Mouse (Mus musculus): ENCODE measurements at regions not wholly inside any gene's neighbourhood (a gene's known extent, or its start where the extent isn't known, plus 50 kb on each side); places are given as distances from the start of the nearest gene placed in this dataset.

DNA sequence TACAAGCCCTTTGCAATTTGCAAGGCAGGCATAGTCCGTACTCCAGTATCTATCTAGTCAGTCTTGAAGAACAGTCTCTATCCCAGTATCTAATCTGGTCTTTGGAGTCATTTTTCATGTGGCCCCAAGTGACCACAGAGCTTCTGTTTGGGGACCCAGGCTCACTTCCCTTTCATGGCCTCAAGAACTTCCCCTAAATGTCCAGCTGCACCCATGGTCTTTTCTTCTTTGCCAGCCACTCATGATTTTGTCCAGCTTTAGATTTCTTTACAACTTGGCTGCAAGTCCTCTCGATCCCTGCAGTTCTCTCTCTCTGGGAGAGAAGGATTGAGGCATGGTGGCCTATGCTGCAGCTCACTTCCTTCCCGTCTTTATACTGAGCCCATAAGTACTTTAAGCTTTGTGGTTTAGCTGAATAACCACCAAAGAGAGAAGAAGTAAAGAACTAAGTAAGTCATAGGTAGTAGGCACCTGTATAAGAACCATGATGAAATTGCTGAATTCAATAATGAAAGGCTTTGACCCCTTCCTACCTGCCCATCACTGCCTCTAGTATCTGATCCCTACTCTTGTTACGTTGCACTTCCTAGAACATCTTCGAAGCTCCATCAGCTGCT, 62.1 kb upstream of the Cited2 start:
- no peaks in the 10 kb centered on the region for H3K79me2 ChIP-seq (replicated peaks; ENCODE audit: control insufficient read depth, insufficient read depth, low read length)
- no peak overlapping the region for H3K9ac ChIP-seq (ENCODE audit: low read depth, low read length)
- no peak overlapping the region for H3K4me3 ChIP-seq
- H3K27me3 ChIP-seq (ENCODE audit: control insufficient read depth, insufficient read depth, low read length) = no peaks in the 10 kb centered on the region
- peak in 1 of 2 experiments; percentile 16 for DNase-seq
- 82% methylated on average over 5 of the region's 5 CpGs for WGBS
- no peak for TF ChIP-seq CTCF (IDR thresholded peaks at IDR 0.05)
- no peak for TF ChIP-seq EP300 (IDR thresholded peaks at IDR 0.05; ENCODE audit: insufficient read depth, low read depth, low read length)
- no peak for TF ChIP-seq POLR2A (IDR thresholded peaks at IDR 0.05; ENCODE audit: insufficient read depth, low read depth, low read length)
- peaks cover 3% of the 10 kb centered on the region; the same call in 1 of the 2 replicates for H3K4me1 ChIP-seq (ENCODE audit: control insufficient read depth, insufficient read depth, low read length)
- H3K36me3 ChIP-seq (ENCODE audit: control insufficient read depth, insufficient read depth, low read length) = no peaks in the 10 kb centered on the region
- H3K27ac ChIP-seq = no peak overlapping the region
- intact Hi-C loops (cut with DNase I) = no loop called here

GRCm38 (mm10) chr10:17666089-17666488, 56.9 kb upstream of the Cited2 start:
- 82% methylated on average over 3 of the region's 3 CpGs for WGBS
- no peak for TF ChIP-seq POLR2A (IDR thresholded peaks at IDR 0.05; ENCODE audit: insufficient read depth, low read depth, low read length)
- no peak for TF ChIP-seq EP300 (IDR thresholded peaks at IDR 0.05; ENCODE audit: insufficient read depth, low read depth, low read length)
- no peak for TF ChIP-seq CTCF (IDR thresholded peaks at IDR 0.05)
- intact Hi-C loops (cut with DNase I) = no loop called here
- Histone ChIP-seq H3K4me3 (no peak overlapping the region), H3K9ac (ENCODE audit: low read depth, low read length) (no peak overlapping the region), H3K36me3 (ENCODE audit: control insufficient read depth, insufficient read depth, low read length) (no peaks in the 10 kb centered on the region), H3K27ac (no peak overlapping the region), H3K27me3 (ENCODE audit: control insufficient read depth, insufficient read depth, low read length) (no peaks in the 10 kb centered on the region), H3K4me1 (ENCODE audit: control insufficient read depth, insufficient read depth, low read length) (peaks cover 1% of the 10 kb centered on the region; the same call in 1 of the 2 replicates), H3K79me2 (replicated peaks; ENCODE audit: control insufficient read depth, insufficient read depth, low read length) (no peaks in the 10 kb centered on the region)
- DNase-seq = no peak

DNA sequence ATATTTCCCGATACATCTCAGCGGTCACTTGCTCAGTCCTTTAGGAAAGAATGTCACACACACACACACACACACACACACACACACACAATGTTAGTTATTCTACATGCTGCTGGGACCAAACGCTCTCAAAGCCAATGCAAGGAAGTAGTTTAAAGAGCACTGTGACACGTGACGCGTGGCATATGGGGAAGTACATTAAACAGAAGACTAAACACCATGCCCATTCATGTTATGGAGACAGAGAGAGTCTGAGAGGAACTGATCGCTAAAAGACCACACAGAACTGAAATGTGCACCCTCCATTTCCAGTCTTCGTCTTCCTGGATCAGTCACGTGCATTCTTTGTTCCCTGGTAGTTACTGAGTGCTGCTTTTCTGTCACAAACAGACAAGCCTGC, 53.6 kb upstream of the Cited2 start:
- H3K27ac ChIP-seq = no peak overlapping the region
- no peak for DNase-seq
- H3K27me3 ChIP-seq (ENCODE audit: control insufficient read depth, insufficient read depth, low read length) = no peaks in the 10 kb centered on the region
- intact Hi-C loops (cut with DNase I) = no loop called here
- H3K4me3 ChIP-seq = no peak overlapping the region
- no peaks in the 10 kb centered on the region for H3K79me2 ChIP-seq (replicated peaks; ENCODE audit: control insufficient read depth, insufficient read depth, low read length)
- 77% methylated on average over 9 of the region's 9 CpGs for WGBS
- H3K4me1 ChIP-seq (ENCODE audit: control insufficient read depth, insufficient read depth, low read length) = no peaks in the 10 kb centered on the region
- H3K36me3 ChIP-seq (ENCODE audit: control insufficient read depth, insufficient read depth, low read length) = no peaks in the 10 kb centered on the region
- no peak for TF ChIP-seq CTCF (IDR thresholded peaks at IDR 0.05)
- no peak for TF ChIP-seq POLR2A (IDR thresholded peaks at IDR 0.05; ENCODE audit: insufficient read depth, low read depth, low read length)
- TF ChIP-seq EP300 (IDR thresholded peaks at IDR 0.05; ENCODE audit: insufficient read depth, low read depth, low read length) = no peak
- no peak overlapping the region for H3K9ac ChIP-seq (ENCODE audit: low read depth, low read length)

Data from heart, adult 2 months (tissue).